Mouse (Mus musculus) adrenal gland, postnatal 10 days (tissue): ENCODE data around the gene Hils1. TPM values are rescaled to one million over a fixed set of nuclear protein-coding genes. Genes with fewer than 3 reads are reported as not detected.
"Not testable (repeated sequence)": the region's sequence is repeated elsewhere in the genome, so short reads cannot be mapped to it uniquely, and the experiment has no call there.

Experiments used
- DNase-seq: peaks from one replicate; pipeline ENCODE4 v3.0.0; 2021; ENCODE audit warnings: mixed read lengths
- total RNA-seq, 2 experiments: library from RNA; stranded (reverse); gene quantifications; 2 replicates each; pipeline ENCODE4 v1.2.3; 2021

Gene Hils1
- total RNA-seq, 2 experiments from 2014 or later = not detected

GRCm38 (mm10) chr11:94955103-94955502, 12.3 kb upstream of the Hils1 start:
- no peak for DNase-seq

GRCm38 (mm10) chr11:94957693-94958064, 9.7 kb upstream of the Hils1 start:
- no peak for DNase-seq

GRCm38 (mm10) chr11:94958065-94958858, 9.1 kb upstream of the Hils1 start:
- peak; percentile 80 for DNase-seq

GRCm38 (mm10) chr11:94962534-94963101, 4.8 kb upstream of the Hils1 start:
- DNase-seq = no peak

- DNase-seq = peak; percentile 65
Measured at GRCm38 (mm10) chr11:94968187-94968586, 794 bp downstream of the Hils1 start.

GRCm38 (mm10) chr11:94969709-94970108, 2.3 kb downstream of the Hils1 start:
- not testable (repeated sequence) for DNase-seq

- DNase-seq = peak; percentile 89
Measured at GRCm38 (mm10) chr11:94970210-94970943, 3.0 kb downstream of the Hils1 start.

- no peak for DNase-seq
Measured at GRCm38 (mm10) chr11:94971895-94972615, 4.7 kb downstream of the Hils1 start.

GRCm38 (mm10) chr11:94972887-94973286, 5.5 kb downstream of the Hils1 start:
- DNase-seq = no peak

GRCm38 (mm10) chr11:94973313-94973712, 5.9 kb downstream of the Hils1 start:
- no peak for DNase-seq

- no peak for DNase-seq
Measured at GRCm38 (mm10) chr11:94974951-94975350, 7.6 kb downstream of the Hils1 start.

GRCm38 (mm10) chr11:94976199-94976598, 8.8 kb downstream of the Hils1 start, which contains the start of gene Sgca:
Gene Sgca, minus strand, starts transcription at chr11:94976327.
- DNase-seq = no peak

GRCm38 (mm10) chr11:94978178-94978915, 11.0 kb downstream of the Hils1 start:
- no peak for DNase-seq

GRCm38 (mm10) chr11:94978947-94979346, 11.6 kb downstream of the Hils1 start:
- peak; percentile 98 for DNase-seq

GRCm38 (mm10) chr11:94979462-94980179, 12.2 kb downstream of the Hils1 start:
- DNase-seq = no peak

GRCm38 (mm10) chr11:94985140-94985539, 17.7 kb downstream of the Hils1 start:
- DNase-seq = no peak

GRCm38 (mm10) chr11:94985822-94986221, 18.4 kb downstream of the Hils1 start:
- peak; percentile 64 for DNase-seq

GRCm38 (mm10) chr11:94986435-94986834, 19.0 kb downstream of the Hils1 start:
- no peak for DNase-seq

GRCm38 (mm10) chr11:94987341-94987740, 19.9 kb downstream of the Hils1 start:
- DNase-seq = peak; percentile 48

GRCm38 (mm10) chr11:94987851-94988250, 20.5 kb downstream of the Hils1 start:
- peak; percentile 64 for DNase-seq
